13 mouse cellular contexts compared by ENCODE assay signal in the genomic region with DNA sequence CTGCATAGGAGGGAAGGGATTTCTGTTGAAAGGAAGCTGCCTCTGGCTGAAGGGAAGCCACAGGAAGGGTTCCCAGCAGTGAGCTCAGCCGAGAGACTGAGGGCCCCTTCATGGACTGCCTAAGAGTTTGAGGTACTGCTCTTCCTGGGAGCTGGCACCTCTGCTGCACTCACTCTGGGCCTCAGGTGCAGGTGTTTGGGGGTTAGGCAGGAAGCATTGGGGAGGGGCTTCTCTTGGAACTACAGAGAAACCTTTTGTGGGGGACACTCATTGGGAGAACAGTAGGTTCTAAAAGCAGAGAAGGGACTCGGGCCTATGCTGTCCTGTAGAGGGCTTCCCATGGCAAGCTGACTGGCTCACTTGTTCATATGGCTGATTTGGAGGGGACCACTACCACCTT. TPM values are rescaled to one million over a fixed set of nuclear protein-coding genes. Genes with fewer than 3 reads are reported as not detected.
DNase-seq lines count a peak whose midpoint lies in the region; ATAC-seq lines count a peak whose summit lies in the region.
"Had no signal": no experiment of that assay in that cellular context is flagged by ENCODE, and none has a peak within 500 bp of the region (broad histone marks: within the 10 kb centered on the region; RNA-seq: fewer than 3 reads in every experiment).

No protein-coding gene starts in this region.

- peak; percentile 1 for DNase-seq in cerebellum, adult 8-10 months
- DNase-seq in cerebellum, postnatal 4 days (ENCODE audit: low spot score in 2 of 2) = no peak
- no peak for DNase-seq in forebrain, embryonic 14.5 days (ENCODE audit: low spot score)
- DNase-seq in midbrain, embryonic 10.5 days (ENCODE audit: low spot score) = no peak
- no peak for DNase-seq in spleen, adult 12 weeks (ENCODE audit: low spot score)
- DNase-seq in layer of hippocampus, adult 9-11 months = no peak
- DNase-seq: gastrocnemius, postnatal 10 days had no signal

- no peaks in the 10 kb centered on the region for H3K27me3 ChIP-seq in forebrain, embryonic 14.5 days (replicated peaks; ENCODE audit: control insufficient read depth, insufficient read depth, low read length)
- H3K27me3 ChIP-seq in midbrain, embryonic 10.5 days (ENCODE audit: low read depth, poor library complexity, severe bottlenecking) = no peaks in the 10 kb centered on the region
- H3K27me3 ChIP-seq in neural tube, embryonic 15.5 days (replicated peaks) = no peaks in the 10 kb centered on the region
- H3K27me3 ChIP-seq in heart, embryonic 11.5 days (ENCODE audit: control insufficient read depth, insufficient read depth, low read length) = peaks cover 5% of the 10 kb centered on the region; the same call in 1 of the 2 replicates
- H3K27me3 ChIP-seq: CH12.LX; kidney, embryonic 15.5 days had no signal

- no peaks in the 10 kb centered on the region for H3K36me3 ChIP-seq in forebrain, embryonic 14.5 days (ENCODE audit: control insufficient read depth, insufficient read depth, low read length)
- 0 out of 2 replicates have a peak, but pooled peaks cover 4% of the 10 kb centered on the region for H3K36me3 ChIP-seq in midbrain, embryonic 10.5 days
- H3K36me3 ChIP-seq in neural tube, embryonic 15.5 days = no peaks in the 10 kb centered on the region
- H3K36me3 ChIP-seq in heart, embryonic 11.5 days (ENCODE audit: control insufficient read depth, insufficient read depth, low read length) = no peaks in the 10 kb centered on the region; the same call in 1 of the 2 replicates
- H3K36me3 ChIP-seq: kidney, embryonic 15.5 days had no signal

- no peaks in the 10 kb centered on the region for H3K9me3 ChIP-seq in forebrain, embryonic 14.5 days (replicated peaks; ENCODE audit: control insufficient read depth, low read length)
- no peaks in the 10 kb centered on the region for H3K9me3 ChIP-seq in midbrain, embryonic 10.5 days (replicated peaks)
- H3K9me3 ChIP-seq in neural tube, embryonic 15.5 days (replicated peaks) = no peaks in the 10 kb centered on the region
- no peaks in the 10 kb centered on the region for H3K9me3 ChIP-seq in heart, embryonic 11.5 days (replicated peaks; ENCODE audit: control insufficient read depth, low read length)
- H3K9me3 ChIP-seq: heart, embryonic 10.5 days; kidney, embryonic 15.5 days had no signal

- peak overlapping the region; percentile 3; the same call in 1 of the 2 replicates for H3K4me2 ChIP-seq in forebrain, embryonic 14.5 days (ENCODE audit: low read length)
- peak overlapping the region; percentile 94 for H3K4me2 ChIP-seq in neural tube, embryonic 15.5 days
- no peak overlapping the region for H3K4me2 ChIP-seq in heart, embryonic 11.5 days
- H3K4me2 ChIP-seq: kidney, embryonic 15.5 days; liver, embryonic 11.5 days had no signal

- H3K4me3 ChIP-seq in forebrain, embryonic 14.5 days (ENCODE audit: low read depth, low read length) = no peak overlapping the region
- H3K4me3 ChIP-seq in midbrain, embryonic 10.5 days = no peak overlapping the region
- no peak overlapping the region for H3K4me3 ChIP-seq in neural tube, embryonic 15.5 days (replicated peaks)
- H3K4me3 ChIP-seq in heart, embryonic 11.5 days (ENCODE audit: low read depth, low read length) = no peak overlapping the region
- H3K4me3 ChIP-seq: heart, embryonic 10.5 days; kidney, embryonic 15.5 days had no signal

- 49% methylated on average over 2 of the region's 2 CpGs for WGBS in forebrain, embryonic 14.5 days
- WGBS in midbrain, embryonic 10.5 days = 54% methylated on average over 2 of the region's 2 CpGs
- 45% methylated on average over 2 of the region's 2 CpGs for WGBS in neural tube, embryonic 15.5 days
- 63% methylated on average over 2 of the region's 2 CpGs for WGBS in heart, embryonic 11.5 days (ENCODE audit: insufficient replicate concordance)

- no peak overlapping the region for H3K27ac ChIP-seq in forebrain, embryonic 14.5 days (ENCODE audit: low read depth, low read length)
- H3K27ac ChIP-seq in midbrain, embryonic 10.5 days (replicated peaks) = peak overlapping the region; percentile 23; the same call in 1 of the 2 replicates
- no peak overlapping the region; the same call in 1 of the 2 replicates for H3K27ac ChIP-seq in neural tube, embryonic 15.5 days (replicated peaks)
- H3K27ac ChIP-seq in heart, embryonic 11.5 days (ENCODE audit: low read depth, low read length) = no peak overlapping the region
- H3K27ac ChIP-seq: heart, embryonic 10.5 days; kidney, embryonic 15.5 days had no signal

- H3K9ac ChIP-seq in forebrain, embryonic 14.5 days (ENCODE audit: low read length) = no peak overlapping the region
- H3K9ac ChIP-seq in neural tube, embryonic 15.5 days (replicated peaks) = no peak overlapping the region
- H3K9ac ChIP-seq in heart, embryonic 11.5 days (ENCODE audit: low read depth, low read length) = no peak overlapping the region
- H3K9ac ChIP-seq: kidney, embryonic 15.5 days had no signal

- peaks cover 16% of the 10 kb centered on the region for H3K4me1 ChIP-seq in forebrain, embryonic 14.5 days (ENCODE audit: control insufficient read depth, insufficient read depth, low read length)
- H3K4me1 ChIP-seq in midbrain, embryonic 10.5 days = peaks cover 40% of the 10 kb centered on the region
- H3K4me1 ChIP-seq in neural tube, embryonic 15.5 days = peaks cover 61% of the 10 kb centered on the region
- peaks cover 57% of the 10 kb centered on the region for H3K4me1 ChIP-seq in heart, embryonic 11.5 days (ENCODE audit: control insufficient read depth, insufficient read depth, low read length)

- ATAC-seq in forebrain, embryonic 14.5 days = no peak
- ATAC-seq in neural tube, embryonic 15.5 days (ENCODE audit: low FRiP score) = no peak
- ATAC-seq in heart, embryonic 11.5 days (replicated peaks; ENCODE audit: insufficient number of reproducible peaks, low FRiP score, low TSS enrichment) = no peak

RNA-seq across cellular contexts. Expression of gene Galnt2, which starts 3.3 kb away (rescaled TPM):
- 44.3 and 49.9 TPM in 2 replicates for polyA plus RNA-seq in forebrain, embryonic 14.5 days (2014; fragmentation: Nextera tagmentation; extraction: Ambion mirVana)
- 35.3 and 47.5 TPM in 2 replicates for polyA plus RNA-seq in midbrain, embryonic 10.5 days (2016; fragmentation: Nextera tagmentation; extraction: Ambion mirVana)
- 59.7 and 62.7 TPM in 2 replicates for polyA plus RNA-seq in neural tube, embryonic 15.5 days (2015; fragmentation: Nextera tagmentation; extraction: Ambion mirVana)
- polyA plus RNA-seq in heart, embryonic 11.5 days (2014; fragmentation: Nextera tagmentation; extraction: Ambion mirVana) = 63.2 and 72.3 TPM in 2 replicates
